Comparison of ENCODE assay signal across 35 mouse cellular contexts in genomic region chr4:155009216-155009615, GRCm38 (mm10). TPM values are rescaled to one million over a fixed set of nuclear protein-coding genes. Genes with fewer than 3 reads are reported as not detected.
"Had no signal": no experiment of that assay in that cellular context is flagged by ENCODE, and none has a peak within 500 bp of the region (broad histone marks: within the 10 kb centered on the region; RNA-seq: fewer than 3 reads in every experiment).

No protein-coding gene starts in this region.

- DNase-seq: heart, postnatal 10 days; heart, postnatal 14 days; heart, postnatal 36 days; heart, postnatal 4 days; kidney, adult 11 months; kidney, adult 18-20 months; kidney, adult 2 months; kidney, adult 8-10 months; kidney, adult 9 months; kidney, postnatal 10 days; kidney, postnatal 14 days; kidney, postnatal 25 days; kidney, postnatal 36 days; kidney, postnatal 4 days; layer of hippocampus, adult 9-11 months; layer of hippocampus, postnatal 36 days had no signal

- H3K9ac ChIP-seq: heart, embryonic 12.5 days; heart, embryonic 13.5 days; heart, embryonic 15.5 days; hindbrain, embryonic 12.5 days; hindbrain, embryonic 13.5 days; hindbrain, embryonic 14.5 days; hindbrain, embryonic 15.5 days; intestine, embryonic 15.5 days; kidney, embryonic 15.5 days had no signal

- H3K4me3 ChIP-seq: heart, embryonic 12.5 days; heart, embryonic 13.5 days; heart, embryonic 15.5 days; hindbrain, embryonic 10.5 days; hindbrain, embryonic 12.5 days; hindbrain, embryonic 13.5 days; hindbrain, embryonic 15.5 days; intestine, embryonic 15.5 days; kidney, embryonic 15.5 days; layer of hippocampus, adult 2 months; left cerebral cortex, adult 2 months had no signal

- H3K4me2 ChIP-seq: heart, embryonic 12.5 days; heart, embryonic 13.5 days; heart, embryonic 15.5 days; hindbrain, embryonic 12.5 days; hindbrain, embryonic 13.5 days; hindbrain, embryonic 14.5 days; hindbrain, embryonic 15.5 days; intestine, embryonic 15.5 days; kidney, embryonic 15.5 days had no signal

- ATAC-seq: hindbrain, embryonic 16.5 days; hindbrain, postnatal 0 days; inflammation-experienced regulatory T-cells, adult 6 months; intestine, embryonic 15.5 days; intestine, embryonic 16.5 days; intestine, postnatal 0 days had no signal

- H3K9me3 ChIP-seq: heart, embryonic 12.5 days; heart, embryonic 13.5 days; heart, embryonic 15.5 days; hindbrain, embryonic 10.5 days; hindbrain, embryonic 12.5 days; hindbrain, embryonic 13.5 days; hindbrain, embryonic 15.5 days; intestine, embryonic 15.5 days; kidney, embryonic 15.5 days had no signal

- H3K27ac ChIP-seq: heart, embryonic 13.5 days; heart, embryonic 15.5 days; hindbrain, embryonic 10.5 days; hindbrain, embryonic 12.5 days; hindbrain, embryonic 13.5 days; hindbrain, embryonic 14.5 days; hindbrain, embryonic 15.5 days; hindbrain, postnatal 0 days; intestine, embryonic 15.5 days; kidney, embryonic 15.5 days; kidney, postnatal 0 days; layer of hippocampus, adult 2 months; left cerebral cortex, adult 2 months had no signal

- H3K4me1 ChIP-seq: heart, embryonic 12.5 days; heart, embryonic 13.5 days; heart, embryonic 15.5 days; intestine, embryonic 15.5 days had no signal

- H3K27me3 ChIP-seq: hindbrain, embryonic 15.5 days; intestine, embryonic 15.5 days had no signal

- H3K36me3 ChIP-seq: heart, embryonic 12.5 days; heart, embryonic 13.5 days; heart, embryonic 15.5 days; hindbrain, embryonic 10.5 days; hindbrain, embryonic 12.5 days; hindbrain, embryonic 13.5 days; hindbrain, embryonic 15.5 days; intestine, embryonic 15.5 days; kidney, embryonic 15.5 days had no signal

RNA-seq across cellular contexts. Expression of gene Plch2, which starts 47.4 kb away (rescaled TPM):
- polyA plus RNA-seq: inflammation-experienced regulatory T-cells, adult 6 months had no signal

RNA-seq across cellular contexts. Expression of gene Hes5, which starts 48.5 kb away (rescaled TPM):
- polyA plus RNA-seq: heart, postnatal 0 days; kidney, adult 2 months had no signal
